Mouse (Mus musculus) E14TG2a.4 (cell line): ENCODE measurements around the gene Qrich2.

ENCODE experiments used
- CTCF ChIP-seq: conservative IDR thresholded peaks from 2 replicates; pipeline ENCODE4 v1.5.1; 2014; ENCODE audit warnings: low read length
- POU5F1 ChIP-seq: IDR thresholded peaks from 2 replicates; pipeline ENCODE4 v1.6.1; 2014; ENCODE audit warnings: low read length, borderline replicate concordance

DNA sequence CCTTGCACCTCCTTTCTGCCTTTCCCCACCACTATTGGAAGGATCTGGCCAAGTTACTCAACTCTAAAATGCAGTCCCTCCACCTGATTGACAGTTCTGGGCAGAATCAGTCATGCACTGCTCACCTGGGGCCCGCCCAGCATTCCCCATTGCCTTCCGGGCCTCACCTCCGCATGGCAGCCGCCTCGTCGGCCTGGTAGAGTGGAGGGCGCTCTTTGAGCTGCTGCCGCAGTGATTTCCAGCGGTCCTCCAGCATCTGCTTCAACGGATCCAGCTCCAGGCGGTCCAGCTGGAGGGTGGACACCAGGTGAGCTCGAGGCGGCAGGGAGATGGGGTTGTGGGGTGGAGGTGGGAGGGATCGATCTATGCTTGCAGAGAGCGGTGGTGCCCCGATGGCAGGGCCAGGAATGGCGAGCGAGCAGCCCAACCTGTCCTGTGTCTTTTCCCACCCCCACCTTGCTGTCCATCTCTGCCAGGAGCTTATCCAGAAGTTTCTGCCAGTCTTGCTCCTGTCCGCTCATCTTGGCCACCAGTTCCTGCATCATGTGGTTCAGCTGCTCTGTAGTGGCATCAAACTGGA, 19.6 kb downstream of the Qrich2 start:
- no peak for TF ChIP-seq CTCF
- no peak for TF ChIP-seq POU5F1
